Mouse (Mus musculus) liver, adult 2 months (tissue): ENCODE results near the gene Hspa1l.

Source experiments
- CTCF ChIP-seq: fragments of 200-500 bp; IDR thresholded peaks from 2 replicates; pipeline ENCODE4 v1.5.1; 2011; ENCODE audit warnings: low read depth, low read length, control low read depth
- POLR2A ChIP-seq: fragments of 200-500 bp; IDR thresholded peaks from 2 replicates; pipeline ENCODE4 v1.6.1; 2011; ENCODE audit warnings: low read length, control low read depth; ENCODE audit not compliant: insufficient read depth; ENCODE audit errors: extremely low read depth

DNA sequence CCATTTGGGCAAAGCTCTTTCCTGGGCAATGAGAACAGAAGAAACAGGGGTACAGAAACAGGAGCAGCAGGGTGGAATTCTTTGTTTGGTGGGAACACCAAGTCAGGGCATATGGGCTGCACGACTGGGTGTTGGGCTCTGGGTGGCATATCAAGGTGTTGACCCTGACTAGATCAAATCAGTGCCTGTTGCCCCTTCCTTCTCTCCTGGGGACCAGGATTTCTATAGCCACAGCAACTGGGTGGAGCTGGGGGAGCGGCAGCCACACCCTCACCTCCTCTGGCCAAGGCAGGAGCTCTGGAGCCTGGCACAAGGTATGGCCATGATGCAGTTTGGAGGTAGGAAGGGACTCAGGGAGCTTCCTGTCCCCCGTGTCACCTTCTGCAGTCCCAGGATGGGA, 45.7 kb downstream of the Hspa1l start:
- TF ChIP-seq POLR2A (no peak), CTCF (no peak)
